Mouse (Mus musculus): ENCODE measurements around the gene Rock2. TPM values are rescaled to one million over a fixed set of nuclear protein-coding genes. Genes with fewer than 3 reads are reported as not detected.

The Rock2 gene
- total RNA-seq, 1 experiment: 44.5 TPM

DNA sequence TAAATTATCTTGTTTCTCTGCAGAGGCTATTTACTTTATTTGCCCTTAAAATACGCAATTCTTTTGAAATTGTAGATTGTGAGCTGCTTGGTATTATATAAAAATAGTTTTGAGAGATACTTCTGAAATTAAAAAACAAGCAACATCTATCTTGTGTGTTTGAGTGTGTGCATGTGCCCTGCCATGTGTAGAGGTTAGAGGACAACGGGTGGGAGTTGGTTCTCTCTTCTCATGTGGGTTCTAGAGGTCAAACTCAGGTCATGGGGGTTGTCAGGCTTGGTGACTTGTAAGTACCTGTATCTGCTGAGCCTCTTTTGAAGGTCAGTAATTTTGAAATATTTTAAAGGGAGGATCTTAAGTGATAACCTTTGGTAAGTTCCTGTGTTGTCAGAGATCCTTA is 3.5 kb downstream of the Rock2 start:
- Histone ChIP-seq H3K4me3 (ENCODE audit: insufficient read depth in 1 of 2, low read depth in 1 of 2, low read length in 2 of 2, poor library complexity in 1 of 2, severe bottlenecking in 1 of 2) (no peak overlapping the region), H3K36me3 (ENCODE audit: control insufficient read depth, insufficient read depth, low read length, poor library complexity, severe bottlenecking) (no peaks in the 10 kb centered on the region), H3K9me3 (ENCODE audit: control insufficient read depth, insufficient read depth, low read depth, low read length) (no peaks in the 10 kb centered on the region), H3K9ac (ENCODE audit: insufficient read depth, low read depth, low read length, poor library complexity, severe bottlenecking) (no peak overlapping the region), H3K4me1 (ENCODE audit: control insufficient read depth in 2 of 2, insufficient read depth in 2 of 2, low read length in 2 of 2, poor library complexity in 1 of 2) (peaks cover 3 to 19% of the 10 kb centered on the region in 2 experiments; a peak in 3 of 4 replicates), H3K27ac (ENCODE audit: insufficient read depth, low read depth, low read length, poor library complexity, severe bottlenecking) (no peak overlapping the region)
- DNase-seq (ENCODE audit: low read depth, low spot score): no peak
- in situ Hi-C loops (cut with MboI; ENCODE audit: low sequenced_read_pairs in 2 of 2, unreplicated experiment in 2 of 2): no loop called here
- TF ChIP-seq HCFC1 (IDR thresholded peaks at IDR 0.05; ENCODE audit: borderline replicate concordance, insufficient read depth, low read length) (no peak), CHD2 (IDR thresholded peaks at IDR 0.05; ENCODE audit: low read depth, low read length) (no peak), ZNF384 (IDR thresholded peaks at IDR 0.05; ENCODE audit: low read depth, low read length) (no peak), ZC3H11A (IDR thresholded peaks at IDR 0.05; ENCODE audit: borderline replicate concordance, low read depth, low read length) (no peak), MAFK (IDR thresholded peaks at IDR 0.05; ENCODE audit: insufficient read depth, low read depth, low read length) (no peak)

GRCm38 (mm10) chr12:16898790-16899189 is 4.1 kb downstream of the Rock2 start:
- H3K27ac ChIP-seq (ENCODE audit: insufficient read depth, low read depth, low read length, poor library complexity, severe bottlenecking): no peak overlapping the region
- H3K9me3 ChIP-seq (ENCODE audit: control insufficient read depth, insufficient read depth, low read depth, low read length): no peaks in the 10 kb centered on the region
- H3K4me1 ChIP-seq (ENCODE audit: control insufficient read depth in 2 of 2, insufficient read depth in 2 of 2, low read length in 2 of 2, poor library complexity in 1 of 2): peaks cover 3 to 15% of the 10 kb centered on the region in 2 experiments; a peak in 3 of 4 replicates
- H3K9ac ChIP-seq (ENCODE audit: insufficient read depth, low read depth, low read length, poor library complexity, severe bottlenecking): no peak overlapping the region
- no peak overlapping the region for H3K4me3 ChIP-seq (ENCODE audit: insufficient read depth in 1 of 2, low read depth in 1 of 2, low read length in 2 of 2, poor library complexity in 1 of 2, severe bottlenecking in 1 of 2)
- TF ChIP-seq ZC3H11A (IDR thresholded peaks at IDR 0.05; ENCODE audit: borderline replicate concordance, low read depth, low read length) (no peak), CHD2 (IDR thresholded peaks at IDR 0.05; ENCODE audit: low read depth, low read length) (no peak), MAFK (IDR thresholded peaks at IDR 0.05; ENCODE audit: insufficient read depth, low read depth, low read length) (no peak), HCFC1 (IDR thresholded peaks at IDR 0.05; ENCODE audit: borderline replicate concordance, insufficient read depth, low read length) (no peak), ZNF384 (IDR thresholded peaks at IDR 0.05; ENCODE audit: low read depth, low read length) (no peak)
- no peak for DNase-seq (ENCODE audit: low read depth, low spot score)
- H3K36me3 ChIP-seq (ENCODE audit: control insufficient read depth, insufficient read depth, low read length, poor library complexity, severe bottlenecking): no peaks in the 10 kb centered on the region
- in situ Hi-C loops (cut with MboI; ENCODE audit: low sequenced_read_pairs in 2 of 2, unreplicated experiment in 2 of 2): no loop called here

DNA sequence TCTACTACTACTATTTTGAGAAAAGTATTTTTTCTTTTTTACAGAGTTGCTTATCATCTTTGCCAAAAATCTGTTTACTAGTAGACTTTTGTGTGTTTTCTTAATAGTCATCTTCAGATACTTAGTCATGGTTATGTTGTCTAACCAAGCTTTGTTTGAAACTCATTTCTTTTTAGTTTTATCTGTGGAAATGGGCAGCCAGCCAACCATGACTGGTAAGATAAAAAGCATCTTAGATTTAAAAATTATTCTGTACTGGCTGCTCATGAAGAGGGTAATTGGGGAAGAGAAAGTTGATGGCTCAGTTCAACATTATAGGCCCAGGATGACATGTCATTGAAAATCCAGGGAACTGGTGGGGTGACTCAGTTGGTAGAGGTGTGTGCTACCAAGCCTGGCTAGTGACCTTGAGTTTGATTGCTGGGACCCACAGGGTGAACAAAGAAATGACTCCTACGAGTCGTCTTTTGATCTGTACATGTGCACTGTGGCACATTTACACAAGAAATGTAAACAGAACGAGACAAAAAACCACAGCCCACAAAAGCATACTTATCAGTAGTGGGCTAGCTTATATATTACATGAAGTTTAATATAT is 6.0 kb downstream of the Rock2 start:
- H3K9ac ChIP-seq (ENCODE audit: insufficient read depth, low read depth, low read length, poor library complexity, severe bottlenecking): no peak overlapping the region
- no peak for TF ChIP-seq ZNF384 (IDR thresholded peaks at IDR 0.05; ENCODE audit: low read depth, low read length)
- no peak for TF ChIP-seq MAFK (IDR thresholded peaks at IDR 0.05; ENCODE audit: insufficient read depth, low read depth, low read length)
- TF ChIP-seq CHD2 (IDR thresholded peaks at IDR 0.05; ENCODE audit: low read depth, low read length): no peak
- no peak for TF ChIP-seq HCFC1 (IDR thresholded peaks at IDR 0.05; ENCODE audit: borderline replicate concordance, insufficient read depth, low read length)
- TF ChIP-seq ZC3H11A (IDR thresholded peaks at IDR 0.05; ENCODE audit: borderline replicate concordance, low read depth, low read length): no peak
- in situ Hi-C loops (cut with MboI; ENCODE audit: low sequenced_read_pairs in 2 of 2, unreplicated experiment in 2 of 2): loop anchor here in 1 of 2 experiments (10.0 kb wide), 1 partner anchor 84 kb away; no protein-coding TSS in a partner anchor
- peaks cover 3 to 15% of the 10 kb centered on the region in 2 experiments; a peak in 3 of 4 replicates for H3K4me1 ChIP-seq (ENCODE audit: control insufficient read depth in 2 of 2, insufficient read depth in 2 of 2, low read length in 2 of 2, poor library complexity in 1 of 2)
- H3K9me3 ChIP-seq (ENCODE audit: control insufficient read depth, insufficient read depth, low read depth, low read length): no peaks in the 10 kb centered on the region
- no peaks in the 10 kb centered on the region for H3K36me3 ChIP-seq (ENCODE audit: control insufficient read depth, insufficient read depth, low read length, poor library complexity, severe bottlenecking)
- no peak overlapping the region for H3K4me3 ChIP-seq (ENCODE audit: insufficient read depth in 1 of 2, low read depth in 1 of 2, low read length in 2 of 2, poor library complexity in 1 of 2, severe bottlenecking in 1 of 2)
- H3K27ac ChIP-seq (ENCODE audit: insufficient read depth, low read depth, low read length, poor library complexity, severe bottlenecking): no peak overlapping the region
- no peak for DNase-seq (ENCODE audit: low read depth, low spot score)

- TF ChIP-seq ZC3H11A (IDR thresholded peaks at IDR 0.05; ENCODE audit: borderline replicate concordance, low read depth, low read length) (no peak), MAFK (IDR thresholded peaks at IDR 0.05; ENCODE audit: insufficient read depth, low read depth, low read length) (no peak), ZNF384 (IDR thresholded peaks at IDR 0.05; ENCODE audit: low read depth, low read length) (no peak)
- in situ Hi-C loops (cut with MboI; ENCODE audit: low sequenced_read_pairs in 2 of 2, unreplicated experiment in 2 of 2): loop anchor here in 1 of 2 experiments (10.0 kb wide), 1 partner anchor 81 kb away; no protein-coding TSS in a partner anchor
- no peak overlapping the region for H3K4me3 ChIP-seq (ENCODE audit: insufficient read depth in 1 of 2, low read depth in 1 of 2, low read length in 2 of 2, poor library complexity in 1 of 2, severe bottlenecking in 1 of 2)
- DNase-seq (ENCODE audit: low read depth, low spot score): no peak
- no peaks in the 10 kb centered on the region for H3K36me3 ChIP-seq (ENCODE audit: control insufficient read depth, insufficient read depth, low read length, poor library complexity, severe bottlenecking)
- H3K9ac ChIP-seq (ENCODE audit: insufficient read depth, low read depth, low read length, poor library complexity, severe bottlenecking): no peak overlapping the region; the same call in 1 of the 2 replicates
- H3K9me3 ChIP-seq (ENCODE audit: control insufficient read depth, insufficient read depth, low read depth, low read length): no peaks in the 10 kb centered on the region
- peaks cover 0 to 2% of the 10 kb centered on the region in 2 experiments; a peak in 1 of 4 replicates for H3K4me1 ChIP-seq (ENCODE audit: control insufficient read depth in 2 of 2, insufficient read depth in 2 of 2, low read length in 2 of 2, poor library complexity in 1 of 2)
- no peak overlapping the region for H3K27ac ChIP-seq (ENCODE audit: insufficient read depth, low read depth, low read length, poor library complexity, severe bottlenecking)
These were observed 9.4 kb downstream of the Rock2 start for GRCm38 (mm10) chr12:16903949-16904635.

Data from ES-E14 (cell line).